Mouse (Mus musculus): ENCODE results near the gene Gm10256. TPM values are rescaled to one million over a fixed set of nuclear protein-coding genes. Genes with fewer than 3 reads are reported as not detected.
"Not testable (repeated sequence)": the region's sequence is repeated elsewhere in the genome, so short reads cannot be mapped to it uniquely, and the experiment has no call there.

The Gm10256 gene
- not detected in 2 replicates for polyA plus RNA-seq (2015; fragmentation: Nextera tagmentation; extraction: Ambion mirVana)

GRCm38 (mm10) chrY:2830380-2830779 is at the start of gene Gm10256, which contains the start of gene Rbmy:
Gene Gm10256, plus strand, starts transcription at chrY:2830699.
Gene Rbmy, plus strand, starts transcription at chrY:2830680.
- H3K9ac ChIP-seq; H3K9me3 ChIP-seq; H3K27me3 ChIP-seq; H3K4me2 ChIP-seq; ATAC-seq (ENCODE audit: borderline replicate concordance, extremely low read depth, low FRiP score, low TSS enrichment); H3K36me3 ChIP-seq; H3K4me1 ChIP-seq; H3K27ac ChIP-seq; H3K4me3 ChIP-seq: not testable (repeated sequence)
- no CpG with 5 or more reads among the region's 9 CpGs for WGBS

DNA sequence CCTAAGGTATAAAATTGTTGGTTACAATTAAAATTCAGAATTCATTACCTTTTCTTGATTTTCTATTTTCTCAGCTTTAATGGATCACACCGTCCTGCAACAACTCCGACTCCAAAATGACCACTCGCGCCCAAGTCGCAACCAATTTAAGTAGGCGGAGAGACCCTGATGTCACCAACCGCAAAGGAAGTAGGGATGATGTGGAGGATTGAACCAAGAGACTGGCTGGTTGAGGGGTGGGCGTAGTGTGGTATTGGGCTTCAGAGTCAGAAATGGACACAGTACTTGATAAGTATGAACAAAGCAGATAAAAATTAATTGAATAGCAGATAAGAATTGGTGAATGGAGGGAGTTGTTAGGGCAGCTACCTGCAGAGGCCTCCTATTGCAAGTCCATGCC is 34.4 kb upstream of the Gm10256 start, which contains the start of gene Gm4064:
Gm4064 (minus strand) TSS at position 101 of the 400 bp plus-strand sequence.
- H3K4me1 ChIP-seq; ATAC-seq (ENCODE audit: borderline replicate concordance, extremely low read depth, low FRiP score, low TSS enrichment); H3K4me3 ChIP-seq; H3K27ac ChIP-seq; H3K9ac ChIP-seq; H3K9me3 ChIP-seq; H3K27me3 ChIP-seq; H3K36me3 ChIP-seq; H3K4me2 ChIP-seq: not testable (repeated sequence)
- no CpG with 5 or more reads among the region's 8 CpGs for WGBS

- H3K36me3 ChIP-seq; H3K4me3 ChIP-seq; H3K27me3 ChIP-seq; H3K4me1 ChIP-seq; ATAC-seq (ENCODE audit: borderline replicate concordance, extremely low read depth, low FRiP score, low TSS enrichment); H3K9me3 ChIP-seq; H3K9ac ChIP-seq; H3K27ac ChIP-seq; H3K4me2 ChIP-seq: not testable (repeated sequence)
- no CpG with 5 or more reads among the region's 9 CpGs for WGBS
These were observed 70.2 kb downstream of the Gm10256 start, which contains the start of gene Gm10352 for GRCm38 (mm10) chrY:2900689-2901088. Gene Gm10352, plus strand, starts transcription at chrY:2900989.

Other genes with a start within 250 kb of the Gm10256 start
- not detected in 2 replicates for gene H2al2c, start 231.6 kb upstream of the Gm10256 start, polyA plus RNA-seq (2015; fragmentation: Nextera tagmentation; extraction: Ambion mirVana)
- gene Sry, start 167.0 kb upstream of the Gm10256 start, polyA plus RNA-seq (2015; fragmentation: Nextera tagmentation; extraction: Ambion mirVana) = not detected in 2 replicates
- gene H2al2b, start 110.0 kb upstream of the Gm10256 start, polyA plus RNA-seq (2015; fragmentation: Nextera tagmentation; extraction: Ambion mirVana) = not detected in 2 replicates
- gene Gm4064, start 34.5 kb upstream of the Gm10256 start, polyA plus RNA-seq (2015; fragmentation: Nextera tagmentation; extraction: Ambion mirVana) = not detected in 2 replicates
- not detected in 2 replicates for gene Rbmy, start within 50 bp of the Gm10256 start, polyA plus RNA-seq (2015; fragmentation: Nextera tagmentation; extraction: Ambion mirVana)
- not detected in 2 replicates for gene Gm10352, start 70.3 kb downstream of the Gm10256 start, polyA plus RNA-seq (2015; fragmentation: Nextera tagmentation; extraction: Ambion mirVana)
- gene Gm29289, start 101.9 kb downstream of the Gm10256 start, polyA plus RNA-seq (2015; fragmentation: Nextera tagmentation; extraction: Ambion mirVana) = not detected in 2 replicates